Mouse (Mus musculus): ENCODE measurements around the gene Vmn1r103. TPM values are rescaled to one million over a fixed set of nuclear protein-coding genes. Genes with fewer than 3 reads are reported as not detected.
"Not testable (repeated sequence)": the region's sequence is repeated elsewhere in the genome, so short reads cannot be mapped to it uniquely, and the experiment has no call there.

The Vmn1r103 gene
- not detected for total RNA-seq (2021)

- DNase-seq: not testable (repeated sequence)
Observed at GRCm38 (mm10) chr7:20510434-20510833, at the start of gene Vmn1r103. Gene Vmn1r103, minus strand, starts transcription at chr7:20510534.

- DNase-seq: not testable (repeated sequence)
Observed at GRCm38 (mm10) chr7:20545657-20546056, 35.3 kb upstream of the Vmn1r103 start, which contains the start of gene Gm5726. Gene Gm5726, minus strand, starts transcription at chr7:20545757.

- DNase-seq: not testable (repeated sequence)
Observed at GRCm38 (mm10) chr7:20533537-20533936, 23.2 kb upstream of the Vmn1r103 start, which contains the start of gene Vmn1r104. Gene Vmn1r104, plus strand, starts transcription at chr7:20533837.

GRCm38 (mm10) chr7:20474825-20475224 is 35.5 kb downstream of the Vmn1r103 start, which contains the start of gene Gm10670:
Gene Gm10670, minus strand, starts transcription at chr7:20474925.
- not testable (repeated sequence) for DNase-seq

Other genes starting within 250 kb of the Vmn1r103 start
- not detected for gene Gm5890, start 247.7 kb downstream of the Vmn1r103 start, total RNA-seq (2021)
- not detected for gene Gm4133, start 176.5 kb downstream of the Vmn1r103 start, total RNA-seq (2021)
- gene Gm5728, start 135.1 kb downstream of the Vmn1r103 start, total RNA-seq (2021): not detected
- gene Vmn1r100, start 92.6 kb downstream of the Vmn1r103 start, total RNA-seq (2021): not detected
- gene Vmn1r101, start 67.9 kb downstream of the Vmn1r103 start, total RNA-seq (2021): not detected
- not detected for gene Gm10670, start 35.6 kb downstream of the Vmn1r103 start, total RNA-seq (2021)
- gene Vmn1r104, start 23.3 kb upstream of the Vmn1r103 start, total RNA-seq (2021): not detected
- not detected for gene Gm5726, start 35.2 kb upstream of the Vmn1r103 start, total RNA-seq (2021)
- gene Gm4141, start 65.7 kb upstream of the Vmn1r103 start, total RNA-seq (2021): not detected
- gene Gm4513, start 88.5 kb upstream of the Vmn1r103 start, total RNA-seq (2021): not detected
- gene Vmn1r107, start 158.4 kb upstream of the Vmn1r103 start, total RNA-seq (2021): not detected
- not detected for gene Vmn1r111, start 192.7 kb upstream of the Vmn1r103 start, total RNA-seq (2021)
- not detected for gene Gm10668, start 220.1 kb upstream of the Vmn1r103 start, total RNA-seq (2021)